Mouse (Mus musculus): ENCODE data around the gene Tmem135.
"Not testable (repeated sequence)": the region's sequence is repeated elsewhere in the genome, so short reads cannot be mapped to it uniquely, and the experiment has no call there.

Tmem135 gene

DNA sequence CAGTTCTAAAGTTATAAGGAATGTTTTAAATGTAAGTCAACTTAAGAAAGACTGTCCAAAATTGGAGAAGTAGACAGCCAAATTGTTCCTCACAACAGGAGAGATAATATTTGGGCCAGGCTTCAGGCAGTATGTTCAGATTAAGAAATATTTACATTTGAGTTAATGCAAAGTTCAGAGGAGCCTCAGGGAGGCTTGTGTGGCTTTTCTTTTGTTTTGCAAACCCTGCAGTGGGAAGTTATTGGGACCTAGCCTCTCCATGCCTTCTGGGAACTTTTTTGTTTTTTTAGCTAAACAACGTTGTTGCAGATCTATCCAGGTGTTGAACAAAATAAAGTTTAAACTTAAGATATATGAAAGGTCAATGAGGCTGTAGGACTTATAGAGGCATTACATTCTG is 84.7 kb downstream of the Tmem135 start:
- no peak for DNase-seq

DNA sequence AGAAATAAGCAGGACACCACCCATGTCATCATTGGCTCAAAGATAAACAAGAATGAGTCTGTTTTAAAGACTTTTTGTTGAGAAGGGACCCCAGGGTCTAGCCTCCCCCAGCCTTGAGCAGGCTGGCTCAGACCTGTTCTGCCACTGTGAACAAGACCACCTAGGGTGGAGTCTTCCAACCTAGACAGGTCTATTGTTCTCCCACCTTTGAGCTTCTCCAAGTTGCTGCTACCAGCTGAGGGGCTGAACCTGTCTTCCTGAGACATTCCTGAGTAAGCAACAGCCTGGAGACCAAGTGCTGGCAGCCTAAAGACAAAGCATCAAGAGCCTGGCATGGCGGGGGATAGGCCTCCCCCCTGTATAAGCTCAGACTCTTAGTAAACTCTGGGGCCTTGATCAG is 86.9 kb downstream of the Tmem135 start:
- DNase-seq, result not testable (repeated sequence)

DNA sequence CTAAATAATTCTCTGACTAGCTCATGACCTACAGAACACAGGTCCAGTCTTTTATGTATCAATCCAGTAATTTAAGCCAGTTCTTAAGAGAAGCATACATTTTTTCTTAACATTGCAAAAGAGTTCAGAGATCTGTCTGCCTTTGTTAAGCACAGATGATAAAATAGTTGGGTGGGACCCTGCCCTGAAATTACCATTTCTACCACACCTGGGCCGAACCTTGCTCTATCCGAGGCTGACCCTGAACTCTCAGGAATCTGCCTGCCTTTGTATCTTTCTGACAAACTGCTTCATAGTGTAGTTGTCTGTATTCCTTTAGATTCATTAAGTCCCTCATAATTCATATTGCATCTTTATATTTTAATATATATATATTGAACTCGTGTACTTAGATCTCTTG is 87.9 kb downstream of the Tmem135 start:
- no peak for DNase-seq

DNA sequence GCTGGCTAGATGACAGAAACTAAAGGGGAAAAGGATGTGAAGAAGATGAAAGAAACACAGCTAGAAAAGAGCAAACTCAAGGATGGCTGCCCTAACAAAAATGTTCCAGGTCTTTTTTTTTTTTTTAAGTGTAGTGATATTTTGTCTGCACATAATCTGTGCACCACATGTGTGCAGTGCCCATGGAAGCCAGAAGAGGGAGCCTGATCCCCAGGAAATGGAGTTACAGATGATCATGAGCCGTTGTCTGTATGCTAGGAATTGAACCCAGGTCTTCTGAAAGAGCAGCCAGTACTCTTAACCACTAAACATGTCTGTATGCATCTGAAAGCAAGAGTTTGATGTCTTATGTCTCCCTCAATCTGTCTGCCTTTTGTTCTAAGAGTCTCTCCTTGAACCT is 92.5 kb downstream of the Tmem135 start:
- DNase-seq, result no peak

DNA sequence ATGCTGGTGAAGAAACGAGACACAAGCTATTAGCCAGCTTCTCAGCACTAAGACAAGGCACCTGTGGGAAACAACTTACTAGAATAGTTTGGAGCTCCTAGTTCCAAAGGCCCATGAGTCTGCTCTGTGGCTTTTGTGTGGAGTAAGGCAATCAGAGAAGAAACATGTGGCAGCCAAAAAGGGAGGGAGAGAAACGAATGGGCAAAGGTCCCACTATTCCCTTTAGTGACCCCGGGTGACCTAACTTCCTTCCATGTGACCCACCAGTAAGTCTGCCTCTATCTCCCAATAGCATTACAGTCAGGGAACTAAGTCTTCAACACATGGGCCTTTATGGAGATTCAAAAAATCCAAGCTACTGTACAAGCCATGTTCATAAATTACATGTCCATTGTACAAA is 95.1 kb downstream of the Tmem135 start:
- no peak for DNase-seq

DNA sequence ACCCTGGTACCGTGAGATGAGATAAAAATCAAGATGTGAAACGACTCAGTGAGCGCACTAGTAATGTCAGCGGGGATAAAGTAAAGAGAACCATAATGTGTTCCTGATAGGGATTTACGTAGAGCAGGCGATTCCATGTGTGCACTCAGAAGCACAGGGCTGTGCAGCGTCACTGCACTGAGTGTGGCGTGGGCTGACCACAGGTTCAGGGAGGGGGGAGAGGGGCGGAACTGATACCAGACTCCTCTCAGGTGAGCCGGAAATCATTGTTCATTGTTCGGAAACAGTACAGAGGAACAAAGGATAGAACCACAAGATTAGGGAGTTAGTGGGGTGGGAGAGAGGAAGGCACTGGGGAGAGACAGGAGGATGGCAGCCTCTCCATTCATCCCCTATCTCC is 95.8 kb downstream of the Tmem135 start:
- DNase-seq, result no peak

DNA sequence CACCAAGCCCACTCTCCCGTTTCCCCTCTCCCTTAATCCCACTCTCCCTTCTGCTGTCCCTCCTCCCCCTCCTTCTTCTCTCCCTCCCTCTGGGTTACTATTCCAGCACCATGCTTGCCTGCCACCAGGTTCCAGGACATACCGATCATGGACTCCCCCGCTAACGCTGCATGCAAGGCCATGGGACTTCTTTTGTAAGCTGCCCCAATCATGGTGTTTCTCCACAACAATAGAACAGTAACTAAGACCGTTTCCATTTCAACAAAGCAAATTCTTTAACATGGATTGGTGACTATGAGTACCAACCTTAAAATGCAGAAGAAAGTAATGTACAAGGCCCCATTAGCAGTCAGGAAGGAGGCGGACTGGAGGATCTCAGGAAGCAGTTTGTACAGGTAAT is 97.2 kb downstream of the Tmem135 start:
- DNase-seq, result no peak

DNA sequence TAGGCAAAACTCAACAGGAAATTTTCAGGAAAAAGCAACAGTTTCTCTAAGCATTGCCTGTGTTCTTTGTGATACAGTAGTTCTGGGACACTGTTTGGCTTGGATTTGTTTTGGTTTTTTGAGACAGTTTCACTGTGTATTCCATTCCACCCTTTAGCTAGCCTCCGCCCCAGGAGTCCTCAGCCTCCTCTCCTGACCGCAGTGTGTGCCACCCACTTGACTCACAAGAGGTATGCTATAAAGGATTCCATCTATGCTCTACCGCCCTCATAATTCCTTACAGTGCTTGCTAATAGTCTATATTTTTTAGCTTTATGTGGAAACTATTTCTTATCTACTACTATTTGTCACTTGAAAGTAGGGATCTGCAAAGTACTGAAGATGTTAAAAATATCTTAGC is 99.1 kb downstream of the Tmem135 start:
- no peak for DNase-seq

DNA sequence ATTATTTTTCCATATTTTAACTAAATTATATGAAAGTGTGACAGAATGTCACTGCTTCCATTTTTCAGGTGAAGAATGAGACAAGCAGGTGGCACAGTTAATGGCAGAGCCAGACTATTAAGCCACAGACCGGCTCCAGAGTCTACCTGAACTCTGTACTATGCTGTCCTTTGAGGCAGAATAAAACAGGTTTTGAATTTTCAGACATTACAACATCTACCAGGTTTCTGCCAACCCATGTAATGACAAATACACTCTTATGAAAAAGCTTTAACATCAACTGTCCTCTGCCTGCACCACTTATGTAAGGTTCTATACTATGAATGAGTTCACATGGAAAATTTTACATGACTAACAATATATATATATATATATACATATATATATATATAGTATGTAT is 100.3 kb downstream of the Tmem135 start:
- DNase-seq, result no peak

DNA sequence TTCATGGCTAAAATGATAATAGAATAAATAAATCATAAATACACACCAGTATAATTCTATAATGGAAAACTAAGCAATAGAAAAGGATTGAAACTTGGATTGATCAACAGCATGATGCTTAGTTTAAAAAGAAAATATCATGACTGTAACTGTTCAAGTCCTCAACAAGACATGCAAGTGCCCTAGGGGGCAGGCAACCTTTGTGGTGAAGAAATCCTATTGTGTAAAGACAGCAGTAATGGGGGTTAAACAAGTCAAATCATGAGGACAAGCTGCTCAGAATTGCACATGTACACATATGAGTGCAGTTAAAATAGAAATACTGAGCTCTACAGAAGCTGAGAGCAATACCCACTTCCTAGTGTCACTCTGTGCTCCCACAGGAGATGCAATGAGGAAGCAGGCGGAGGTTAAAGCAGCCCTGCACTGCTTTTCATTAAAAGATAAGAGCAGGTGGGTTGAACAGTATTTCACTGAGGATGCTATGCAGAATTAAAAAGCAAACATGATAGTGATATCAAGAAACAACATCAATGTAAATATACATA is 105.0 kb downstream of the Tmem135 start:
- no peak for DNase-seq

DNA sequence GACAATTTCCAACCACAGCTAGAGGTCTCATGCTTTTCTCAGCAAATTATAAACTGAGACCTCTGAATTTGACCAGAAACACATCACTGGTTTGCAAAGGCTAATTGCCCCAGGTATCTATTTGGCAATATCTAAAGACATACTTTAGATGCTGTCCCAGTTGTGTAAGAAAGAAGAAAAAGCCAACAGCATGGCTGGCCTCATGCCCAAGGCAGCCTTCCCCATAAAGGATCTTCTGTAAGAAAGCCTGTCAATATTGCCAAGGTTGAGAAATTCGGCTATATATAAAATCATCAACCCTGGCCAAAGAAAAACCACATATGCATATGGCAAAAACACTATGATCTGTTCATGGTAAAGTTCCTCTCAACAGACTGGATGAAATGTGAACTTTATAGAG is 107.1 kb downstream of the Tmem135 start:
- no peak for DNase-seq

DNA sequence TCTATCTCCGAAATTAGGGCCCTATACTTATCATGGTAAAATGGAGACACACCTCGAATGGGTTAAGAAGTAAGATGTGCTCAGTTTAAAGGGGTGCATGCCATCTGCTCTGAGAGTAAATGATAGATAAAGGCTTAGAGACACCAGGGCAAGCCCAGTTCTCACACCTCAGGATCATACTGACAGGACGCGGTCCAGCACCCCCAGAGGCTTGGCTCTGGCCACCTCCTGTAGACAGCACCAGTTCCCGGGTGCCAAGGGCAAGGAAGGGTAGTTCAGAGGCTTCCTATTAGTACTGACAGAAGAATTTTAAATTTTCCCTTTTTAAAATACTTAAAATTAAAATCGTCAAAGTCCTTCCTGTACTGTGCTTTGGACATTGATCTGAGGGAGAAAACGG is 121.4 kb downstream of the Tmem135 start:
- no peak for DNase-seq

DNA sequence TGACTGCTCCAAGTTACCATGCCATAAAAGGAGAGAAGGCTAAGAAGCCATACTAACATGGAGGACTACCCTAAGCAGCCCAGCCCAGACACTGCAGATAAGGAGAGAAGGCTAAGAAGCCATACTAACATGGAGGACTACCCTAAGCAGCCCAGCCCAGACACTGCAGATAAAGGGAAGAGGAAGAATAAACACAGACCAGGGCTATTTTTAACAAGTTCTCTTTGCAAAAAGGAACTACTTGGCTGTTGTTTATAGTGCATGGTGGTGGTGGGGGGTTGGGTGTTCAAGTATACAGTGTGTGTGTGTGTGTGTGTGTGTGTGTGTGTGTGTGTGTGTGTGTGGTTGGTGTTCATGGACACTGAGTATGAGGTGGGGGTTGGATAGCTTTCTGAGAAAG is 133.6 kb downstream of the Tmem135 start:
- not testable (repeated sequence) for DNase-seq

DNA sequence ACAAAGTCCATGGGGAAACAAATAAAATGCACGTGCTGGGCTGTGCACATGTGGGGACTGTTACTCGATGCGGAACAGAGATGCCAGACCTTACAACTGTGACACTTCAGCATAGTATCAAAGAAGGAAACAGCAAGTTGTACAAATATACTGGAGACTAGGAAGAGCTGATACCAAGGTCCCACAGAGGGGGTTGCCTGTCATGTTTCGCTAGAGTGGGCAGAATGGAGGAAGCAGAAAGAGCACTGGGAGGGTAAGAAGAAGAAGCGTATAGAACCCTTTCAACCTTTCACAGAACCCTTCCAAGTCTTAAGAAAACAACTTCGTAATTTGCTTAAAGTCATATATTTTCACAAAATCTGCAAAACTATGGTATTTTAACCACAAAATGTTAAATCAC is 134.2 kb downstream of the Tmem135 start:
- no peak for DNase-seq

DNA sequence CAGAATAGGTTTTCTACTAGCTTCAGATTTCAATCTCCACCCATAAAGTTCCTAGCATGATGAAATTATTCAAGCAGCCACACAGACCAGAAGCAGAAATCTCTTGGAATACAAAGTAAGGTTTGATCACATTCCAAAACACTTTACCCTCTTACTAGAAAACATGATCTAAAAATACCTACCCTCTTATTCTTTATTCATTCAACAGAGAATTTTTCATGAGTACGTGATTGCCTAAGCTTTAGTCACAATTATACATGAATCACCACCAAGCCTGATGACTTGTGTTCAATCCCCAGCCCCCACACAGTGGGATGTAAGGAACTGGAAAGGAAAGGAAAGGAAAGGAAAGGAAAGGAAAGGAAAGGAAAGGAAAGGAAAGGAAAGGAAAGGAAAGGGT is 136.5 kb downstream of the Tmem135 start:
- no peak for DNase-seq

DNA sequence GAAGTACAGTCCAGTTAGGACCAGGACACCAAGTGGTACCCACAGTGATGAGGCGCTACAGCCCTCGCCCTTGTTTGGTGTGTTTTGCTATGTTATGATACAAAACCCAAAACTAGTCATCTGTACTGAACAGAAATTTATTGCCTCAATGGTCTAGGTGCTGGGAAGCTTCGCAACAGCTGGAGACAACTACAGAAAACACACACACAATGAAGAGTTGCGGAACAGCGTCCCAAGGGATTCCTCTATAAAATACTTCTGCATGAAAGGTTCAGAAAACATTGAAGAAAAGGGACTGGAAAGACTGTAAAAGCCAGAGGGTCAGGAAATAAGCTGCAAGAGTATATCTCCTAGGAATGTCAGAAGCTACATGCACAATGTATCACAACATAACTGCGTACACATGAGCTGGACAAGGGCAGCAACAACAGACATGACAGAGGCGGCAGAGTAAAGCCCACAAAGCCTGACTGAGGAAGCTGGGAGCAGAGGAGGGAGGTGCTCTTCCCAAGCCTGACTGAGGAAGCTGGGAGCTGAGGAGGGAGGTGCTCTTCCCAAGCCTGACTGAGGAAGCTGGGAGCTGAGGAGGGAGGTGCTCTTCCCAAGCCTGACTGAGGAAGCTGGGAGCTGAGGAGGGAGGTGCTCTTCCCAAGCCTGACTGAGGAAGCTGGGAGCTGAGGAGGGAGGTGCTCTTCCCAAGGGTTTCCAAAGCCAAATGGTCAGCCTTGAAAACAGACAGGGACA is 137.8 kb downstream of the Tmem135 start:
- DNase-seq, result no peak

DNA sequence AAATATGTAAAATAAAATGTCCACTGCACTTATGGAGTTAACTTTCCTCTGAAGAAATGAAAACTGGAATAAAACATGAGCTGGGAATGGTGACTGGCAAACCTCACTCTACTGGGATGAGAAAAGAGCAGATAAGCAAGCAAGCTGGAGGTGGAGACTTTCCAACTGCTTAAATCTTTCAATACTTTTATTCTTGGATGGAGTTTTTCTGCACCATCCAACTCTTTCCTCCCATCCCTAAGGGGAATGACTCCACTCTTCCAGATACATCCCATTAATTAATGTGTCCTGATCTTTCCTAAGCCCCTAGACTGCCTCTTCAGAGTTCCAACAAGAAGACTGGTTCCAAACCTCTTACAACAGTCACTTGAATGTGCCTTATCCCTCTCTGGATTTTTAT is 143.1 kb downstream of the Tmem135 start:
- DNase-seq, result no peak

DNA sequence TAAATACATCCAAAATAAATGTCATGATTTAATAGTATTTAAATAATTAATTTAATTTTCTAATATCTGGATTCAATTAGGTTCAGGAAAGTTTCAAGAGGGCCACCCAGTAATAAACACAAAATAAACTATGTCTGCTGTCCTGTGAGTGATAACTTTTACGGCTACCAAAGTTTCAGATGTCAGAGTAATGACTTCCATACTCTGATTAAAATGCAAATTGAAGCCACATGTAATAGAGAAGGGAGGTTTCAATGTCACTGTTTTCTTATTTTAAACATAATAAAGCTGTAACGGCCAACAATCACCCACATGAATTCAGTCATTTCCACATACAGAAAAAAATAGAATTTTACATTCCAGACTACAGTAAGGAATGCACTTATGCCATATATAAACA is 145.2 kb downstream of the Tmem135 start:
- no peak for DNase-seq

DNA sequence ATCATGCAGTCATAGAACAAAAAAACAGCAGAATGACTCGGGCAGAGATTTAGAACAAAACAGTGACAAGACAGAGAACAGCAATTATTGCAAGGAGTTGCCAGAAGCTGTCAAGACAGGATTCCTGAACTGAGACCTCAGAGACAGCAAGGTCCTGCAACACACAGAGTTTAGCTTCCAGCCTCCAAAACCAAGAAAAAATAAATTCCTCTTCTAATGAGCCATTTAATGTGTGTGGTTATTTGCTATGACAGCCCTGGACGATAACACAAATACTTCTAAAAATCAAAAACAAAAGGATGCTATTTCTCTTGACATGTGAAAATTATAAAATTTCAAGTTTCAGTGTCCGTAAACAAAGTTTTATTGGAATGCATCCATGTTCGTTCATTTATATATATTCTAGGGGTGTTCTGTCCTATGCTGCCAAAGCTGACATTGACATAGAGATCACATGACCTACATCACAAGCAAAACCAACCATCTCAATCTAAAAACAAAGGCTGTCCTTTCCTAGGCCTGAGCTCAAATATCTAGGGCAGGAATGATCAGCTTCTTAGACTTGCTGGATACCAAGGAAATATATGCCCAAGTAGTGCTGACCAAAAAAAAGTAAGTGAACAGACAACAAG is 146.0 kb downstream of the Tmem135 start:
- no peak for DNase-seq

DNA sequence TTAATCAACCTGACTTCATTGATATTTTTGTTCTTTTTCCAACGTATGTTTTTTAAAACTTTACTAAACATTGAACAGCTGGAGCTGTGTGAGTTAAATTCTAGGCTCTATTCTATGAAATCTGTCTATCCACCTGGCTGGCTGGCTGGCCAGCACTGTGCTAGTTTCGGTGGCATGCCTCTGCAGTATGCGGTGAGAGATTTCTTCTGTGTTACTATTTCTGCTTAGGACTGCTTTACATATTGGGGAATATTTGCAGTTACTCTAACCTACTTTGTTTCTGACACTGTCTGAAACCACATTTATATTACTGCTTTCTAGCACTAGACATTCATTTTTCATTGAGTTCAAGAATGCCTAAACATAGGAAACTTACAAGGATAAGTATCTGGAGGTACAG is 150.2 kb downstream of the Tmem135 start:
- DNase-seq, result no peak

DNA sequence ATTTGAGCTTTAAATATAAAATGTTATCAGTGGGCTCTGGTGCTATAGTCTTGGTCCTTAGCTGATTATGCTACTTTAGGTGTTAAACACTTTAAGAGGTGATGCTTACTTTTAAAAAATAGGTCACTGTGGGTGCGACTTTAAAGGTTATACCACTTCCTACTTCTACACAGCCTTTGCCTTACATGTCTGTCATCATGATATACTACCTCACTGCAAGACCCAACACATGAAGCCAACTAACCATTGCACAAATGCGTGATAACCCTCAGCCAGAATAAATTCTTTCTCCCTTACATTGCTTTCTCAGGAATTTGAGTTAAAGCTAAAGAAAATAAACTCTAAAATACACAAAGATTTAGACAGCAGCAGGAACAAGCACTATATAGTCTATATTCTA is 150.7 kb downstream of the Tmem135 start:
- no peak for DNase-seq

DNA sequence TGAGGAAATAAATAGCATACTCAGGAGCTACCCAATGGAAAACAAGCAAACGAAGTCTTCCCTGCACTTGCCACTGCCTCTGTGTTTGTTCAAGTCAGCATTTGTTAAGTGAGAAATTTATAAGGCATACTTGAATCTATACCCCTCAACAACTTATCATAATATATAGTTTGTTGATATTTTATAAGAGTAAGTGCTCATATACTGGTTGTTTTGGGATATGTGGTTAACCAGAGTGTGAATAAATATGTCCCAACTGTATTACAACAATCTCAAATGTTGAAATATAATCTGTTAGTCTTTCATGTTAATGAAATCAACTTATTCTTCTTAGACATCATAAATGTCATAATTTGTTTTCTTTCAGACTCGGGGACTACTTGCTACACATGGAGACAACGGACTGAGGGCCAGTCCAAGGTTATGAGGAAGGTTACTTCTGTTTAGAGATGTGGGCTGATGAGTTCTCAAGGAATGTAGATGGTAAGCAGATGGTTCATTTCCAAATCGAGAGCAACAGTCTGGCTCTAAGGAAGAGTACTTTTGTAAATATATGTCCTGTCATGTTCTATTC is 152.1 kb downstream of the Tmem135 start:
- DNase-seq, result no peak

DNA sequence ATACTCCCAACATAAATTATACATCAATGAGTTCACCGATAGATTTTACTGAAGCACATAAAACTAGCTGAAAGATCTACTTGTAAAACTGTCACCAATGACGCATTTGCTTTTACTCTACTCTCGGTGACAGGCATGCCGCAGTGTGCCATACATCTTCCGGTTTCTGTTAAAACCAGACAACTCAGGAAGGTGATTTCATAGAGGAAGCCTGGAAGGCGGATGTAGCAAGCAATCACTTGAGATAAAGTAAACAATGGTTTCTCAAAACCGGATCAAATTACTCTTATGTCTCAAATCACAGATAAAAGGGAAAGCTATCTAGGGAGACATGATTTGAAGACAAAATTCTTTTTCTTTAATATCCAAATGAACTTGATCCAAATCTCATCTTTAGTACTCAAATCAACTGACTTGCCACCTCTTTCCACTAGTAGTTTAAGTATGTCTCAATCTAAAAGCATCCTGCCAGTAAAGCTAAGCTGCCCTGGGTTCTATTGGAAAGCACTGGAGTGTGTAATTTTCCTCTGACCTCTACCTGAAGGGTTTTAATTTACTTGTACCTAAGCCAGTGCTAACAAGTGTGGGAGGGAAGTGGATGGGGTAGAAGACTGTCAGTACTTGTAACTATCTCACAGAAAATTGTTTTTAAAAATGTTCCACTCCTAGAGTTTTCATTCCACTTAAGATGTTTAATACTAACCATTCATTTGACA is 155.7 kb downstream of the Tmem135 start:
- peak in 1 of 2 experiments; percentile 30 for DNase-seq
